Mouse (Mus musculus) bone marrow, adult 2 months (tissue): Measurements from ENCODE around the gene Aasdhppt. TPM values are rescaled to one million over a fixed set of nuclear protein-coding genes. Genes with fewer than 3 reads are reported as not detected.

Experiments
- H3K27ac ChIP-seq: fragments of 200-500 bp; 2 replicates; pipeline ENCODE4 v1.5.1; 2012; ENCODE audit warnings: low read depth, mild to moderate bottlenecking, control low read depth, inconsistent platforms, low read length; ENCODE audit not compliant: control insufficient read depth, poor library complexity, insufficient read depth
- H3K4me1 ChIP-seq: fragments of 200-500 bp; 2 replicates; pipeline ENCODE4 v1.6.1; 2011; ENCODE audit warnings: low read length; ENCODE audit not compliant: control insufficient read depth, insufficient read depth
- H3K4me3 ChIP-seq: fragments of 200-500 bp; replicated peaks from 2 replicates; pipeline ENCODE3; 2011; ENCODE audit warnings: mild to moderate bottlenecking, low read depth, low read length, control low read depth; ENCODE audit not compliant: control insufficient read depth
- CTCF ChIP-seq: fragments of 200-500 bp; IDR thresholded peaks from 2 replicates; pipeline ENCODE4 v1.5.1; 2011; ENCODE audit warnings: low read length, control low read depth; ENCODE audit not compliant: control insufficient read depth, insufficient read depth
- POLR2A ChIP-seq: fragments of 200-500 bp; IDR thresholded peaks from 2 replicates; pipeline ENCODE4 v1.6.1; 2011; ENCODE audit warnings: low read depth, mild to moderate bottlenecking, control low read depth, low read length, borderline replicate concordance; ENCODE audit not compliant: control insufficient read depth
- WGBS: fragments of 180-500 bp; shearing (Covaris S2); methylation state at CpG from one replicate; pipeline ENCODE4 v1.1.7; 2018; 5-methylcytosine and 5-hydroxymethylcytosine counted together
- polyA plus RNA-seq: library from polyadenylated mRNA; stranded (reverse); fragments of >200 nt; gene quantifications from 2 replicates; pipeline ENCODE4 v1.2.4, GENCODE M21; 2011; ENCODE audit warnings: low replicate concordance; ENCODE audit not compliant: missing spikeins, insufficient read depth, insufficient read length

Gene Aasdhppt
- polyA plus RNA-seq, 1 experiment, result 8.2 TPM

DNA sequence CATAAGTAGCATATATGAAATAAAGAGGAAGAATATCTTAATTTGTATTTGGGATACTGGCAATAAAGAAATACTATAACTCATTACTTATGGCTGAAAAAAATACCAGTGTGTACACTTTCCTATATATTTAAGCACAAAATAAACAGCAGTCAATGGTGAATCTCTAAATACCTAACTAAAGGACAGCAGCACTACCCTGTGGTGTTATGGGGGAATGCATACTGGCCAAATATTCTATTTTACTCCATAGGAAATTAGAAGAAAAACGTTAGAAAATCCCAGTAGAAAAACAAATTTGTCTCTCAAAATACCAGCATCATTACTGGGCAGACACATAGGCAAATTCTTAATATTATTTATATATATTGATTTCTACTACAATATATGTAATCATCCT, 4.4 kb downstream of the Aasdhppt start:
- Histone ChIP-seq H3K27ac (no peak overlapping the region), H3K4me3 (no peak overlapping the region), H3K4me1 (no peaks in the 10 kb centered on the region)
- 38% methylated on average over 1 of the region's 1 CpGs for WGBS
- TF ChIP-seq POLR2A, result no peak
- no peak for TF ChIP-seq CTCF

DNA sequence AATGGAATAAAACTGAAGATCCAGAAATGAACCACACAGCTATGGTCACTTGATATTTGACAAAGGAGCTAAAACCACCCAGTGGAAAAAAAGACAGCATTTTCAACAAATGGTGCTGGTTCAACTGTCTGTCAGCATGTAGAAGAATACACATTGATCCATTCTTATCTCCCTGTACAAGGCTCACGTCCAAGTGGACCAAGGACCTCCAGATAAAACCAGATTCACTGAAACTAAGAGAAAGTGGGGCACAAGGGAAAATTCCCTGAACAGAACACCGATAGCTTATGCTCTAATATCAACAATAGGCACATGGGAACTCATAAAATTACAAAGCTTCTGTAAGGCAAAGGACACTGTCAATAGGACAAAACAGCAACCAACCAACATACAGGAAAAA, 8.8 kb downstream of the Aasdhppt start:
- H3K4me1 ChIP-seq, result no peaks in the 10 kb centered on the region
- no peak overlapping the region for H3K27ac ChIP-seq
- H3K4me3 ChIP-seq, result no peak overlapping the region
- TF ChIP-seq POLR2A, result no peak
- TF ChIP-seq CTCF, result no peak
- 79% methylated on average over 2 of the region's 2 CpGs for WGBS

DNA sequence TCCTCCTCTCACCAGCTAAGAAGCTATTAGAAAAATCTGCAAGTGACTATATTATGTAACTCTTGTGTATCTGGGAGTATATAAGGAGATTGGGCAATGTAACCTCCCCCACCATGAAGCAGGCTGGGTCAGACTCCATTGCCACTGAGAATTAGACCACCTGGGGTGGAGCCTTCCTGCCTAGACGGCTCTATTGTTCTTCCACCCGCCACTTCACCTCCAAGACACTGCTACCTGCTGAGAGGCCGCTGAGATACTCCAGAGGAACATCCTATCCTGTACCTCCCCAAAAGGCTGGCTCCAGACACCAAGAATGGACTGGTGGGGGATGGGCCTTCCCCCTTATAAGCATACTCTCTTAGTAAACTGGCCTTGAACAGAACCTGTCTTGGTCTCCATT, 25.4 kb downstream of the Aasdhppt start:
- Histone ChIP-seq H3K4me3 (no peak overlapping the region), H3K4me1 (no peaks in the 10 kb centered on the region), H3K27ac (no peak overlapping the region)
- 41% methylated on average over 3 of the region's 3 CpGs for whole genome bisulfite sequencing
- no peak for TF ChIP-seq CTCF
- no peak for TF ChIP-seq POLR2A

DNA sequence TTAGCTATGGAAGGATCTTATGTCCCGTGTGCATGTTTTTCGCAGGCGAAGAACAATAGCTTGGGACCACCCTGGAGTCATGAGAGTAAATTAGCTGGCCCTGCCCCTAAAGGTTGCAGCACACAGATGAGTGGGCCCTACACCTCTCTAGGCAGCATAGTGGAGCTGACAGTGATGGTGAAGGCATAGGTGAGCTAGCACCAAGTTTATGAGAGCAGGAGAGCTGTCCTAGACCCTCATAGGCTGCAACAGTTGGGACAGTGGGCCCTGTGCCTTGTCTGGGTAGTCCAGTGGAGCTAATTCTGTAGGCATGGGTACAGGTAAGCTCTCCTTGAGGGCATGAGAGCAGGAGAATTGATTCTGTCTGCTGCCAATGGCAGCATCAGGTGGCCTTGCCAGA, 42.4 kb downstream of the Aasdhppt start:
- no peak overlapping the region for H3K27ac ChIP-seq
- no peak overlapping the region for H3K4me3 ChIP-seq
- TF ChIP-seq CTCF (no peak), POLR2A (no peak)
- no peaks in the 10 kb centered on the region for H3K4me1 ChIP-seq
- WGBS, result 88% methylated on average over 3 of the region's 3 CpGs

DNA sequence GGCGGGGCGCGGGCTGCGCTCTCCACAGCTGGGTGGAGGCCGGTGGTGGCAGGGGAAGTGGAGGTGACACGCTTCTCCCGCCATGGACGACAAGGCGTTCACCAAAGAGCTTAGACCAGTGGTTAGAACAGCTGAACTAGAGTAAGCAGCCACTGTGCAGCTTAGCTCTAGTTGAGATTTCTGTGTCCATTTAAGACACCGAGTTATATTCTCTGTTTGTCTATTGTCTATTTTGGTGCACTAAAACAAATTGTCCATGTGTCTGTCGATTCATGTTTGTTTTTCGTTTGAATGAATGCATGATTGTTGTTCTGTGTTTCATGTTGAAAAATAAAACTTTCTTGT, 48.6 kb downstream of the Aasdhppt start:
- Histone ChIP-seq H3K27ac (no peak overlapping the region), H3K4me1 (no peaks in the 10 kb centered on the region), H3K4me3 (no peak overlapping the region)
- no peak for TF ChIP-seq POLR2A
- TF ChIP-seq CTCF, result no peak
- WGBS, result 72% methylated on average over 12 of the region's 12 CpGs

DNA sequence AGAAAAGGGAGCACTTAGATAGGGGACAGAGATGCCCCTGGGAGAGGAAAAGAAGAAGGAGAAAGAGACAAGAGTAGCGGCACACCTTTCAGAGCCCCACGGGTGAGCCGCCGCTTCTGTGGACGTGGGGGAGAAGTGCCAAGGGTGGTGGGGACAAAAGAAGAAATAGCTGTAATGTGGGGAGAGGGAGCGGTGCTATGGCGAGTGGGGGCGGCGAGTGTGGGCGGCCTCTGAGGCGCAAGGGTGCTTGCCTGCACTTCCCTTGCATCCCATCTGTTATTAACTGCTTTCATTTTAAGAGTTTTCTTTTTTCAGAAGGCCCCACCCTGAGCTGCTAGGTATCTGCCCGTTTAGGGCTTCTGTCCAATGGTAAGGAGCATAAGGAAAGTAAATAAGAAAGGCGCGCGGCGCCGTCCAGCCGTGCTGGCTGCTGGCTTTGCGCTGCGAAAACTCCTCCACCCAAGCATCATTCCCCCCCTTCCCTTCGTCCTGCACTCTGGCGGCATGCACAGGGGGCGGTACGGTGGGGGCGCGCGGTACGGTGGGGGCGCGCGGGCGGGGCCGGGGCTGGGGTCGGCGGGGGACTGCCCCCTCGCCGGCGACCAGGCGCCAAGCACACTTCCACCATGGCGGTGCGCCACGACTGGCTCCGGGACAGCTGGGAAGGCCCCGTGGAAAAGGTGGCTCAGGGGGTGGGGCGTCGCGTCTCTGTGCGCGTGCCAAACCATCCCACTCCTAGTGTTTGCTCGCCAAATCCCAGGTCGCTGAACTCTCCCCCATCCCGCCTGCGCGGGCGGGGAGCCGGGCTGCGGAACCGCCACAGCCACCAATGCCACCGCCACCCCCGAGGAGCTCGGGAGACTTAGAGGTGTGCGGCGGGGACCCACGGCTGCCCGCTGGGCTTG, 49.2 kb downstream of the Aasdhppt start:
- TF ChIP-seq POLR2A, result no peak
- TF ChIP-seq CTCF, result no peak
- Histone ChIP-seq H3K27ac (no peak overlapping the region), H3K4me3 (no peak overlapping the region), H3K4me1 (no peaks in the 10 kb centered on the region)
- WGBS, result 53% methylated on average over 65 of the region's 65 CpGs

DNA sequence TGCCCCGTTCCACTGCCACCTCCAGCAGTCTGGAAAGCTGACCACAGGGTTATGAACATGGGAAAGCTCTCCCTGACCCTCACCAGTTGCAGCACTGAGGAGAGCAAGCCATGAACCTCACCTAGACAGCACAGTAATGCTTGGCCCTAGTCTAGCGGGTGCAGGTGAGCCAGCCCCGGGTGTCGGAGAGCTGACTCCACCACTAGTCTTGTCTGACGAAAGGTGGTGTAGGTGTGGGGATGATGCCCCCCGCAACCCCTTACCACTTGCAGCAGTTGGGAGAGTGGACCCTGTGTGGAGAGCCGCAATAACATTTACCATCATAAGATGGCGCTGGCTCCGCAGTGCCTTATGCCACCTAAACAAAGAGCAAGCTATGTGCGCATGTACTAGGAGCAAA, 50.2 kb downstream of the Aasdhppt start:
- Histone ChIP-seq H3K4me1 (no peaks in the 10 kb centered on the region), H3K4me3 (no peak overlapping the region), H3K27ac (no peak overlapping the region)
- no peak for TF ChIP-seq CTCF
- TF ChIP-seq POLR2A, result no peak
- 86% methylated on average over 10 of the region's 10 CpGs for WGBS

Other genes with a start within 250 kb of the Aasdhppt start
- gene Kbtbd3, start 362 bp upstream of the Aasdhppt start, polyA plus RNA-seq, result 4.9 and 5.1 TPM in 2 replicates
- 8.8 and 8.9 TPM in 2 replicates for gene Msantd4, start 67.1 kb upstream of the Aasdhppt start, polyA plus RNA-seq